Mouse (Mus musculus) forebrain, embryonic 16.5 days (tissue): ENCODE results near the gene Nfrkb. TPM values are rescaled to one million over a fixed set of nuclear protein-coding genes. Genes with fewer than 3 reads are reported as not detected.

Experiments
- ATAC-seq: fragments of 200-750 bp; cut with Nextera tagmentation; 2 replicates; pipeline ENCODE4 v1.8.0; 2017; ENCODE audit warnings: mild to moderate bottlenecking, moderate library complexity
- H3K27ac ChIP-seq: fragments of 300-500 bp; sonication (generic); 2 replicates; pipeline ENCODE4 v1.5.1; 2014; ENCODE audit warnings: low read length, control low read depth
- H3K27me3 ChIP-seq: fragments of 300-500 bp; sonication (generic); replicated peaks from 2 replicates; pipeline ENCODE4 v1.6.1; 2014; ENCODE audit warnings: low read length; ENCODE audit not compliant: control insufficient read depth, insufficient read depth
- H3K36me3 ChIP-seq: fragments of 300-500 bp; sonication (generic); 2 replicates; pipeline ENCODE4 v1.6.1; 2014; ENCODE audit not compliant: control insufficient read depth, insufficient read depth
- H3K4me1 ChIP-seq: fragments of 300-500 bp; sonication (generic); replicated peaks from 2 replicates; pipeline ENCODE4 v1.6.1; 2014; ENCODE audit warnings: low read length; ENCODE audit not compliant: control insufficient read depth, insufficient read depth
- H3K4me2 ChIP-seq: fragments of 300-500 bp; sonication (generic); 2 replicates; pipeline ENCODE4 v1.6.1; 2014; ENCODE audit warnings: mild to moderate bottlenecking, low read length, control low read depth
- H3K4me3 ChIP-seq: fragments of 300-500 bp; sonication (generic); replicated peaks from 2 replicates; pipeline ENCODE4 v1.5.1; 2014; ENCODE audit warnings: mild to moderate bottlenecking, low read length, control low read depth
- H3K9ac ChIP-seq: fragments of 300-500 bp; sonication (generic); replicated peaks from 2 replicates; pipeline ENCODE4 v1.6.1; 2014; ENCODE audit warnings: low read depth, low read length, control low read depth
- H3K9me3 ChIP-seq: fragments of 300-500 bp; sonication (generic); 2 replicates; pipeline ENCODE4 v1.6.1; 2016; ENCODE audit warnings: low read length; ENCODE audit not compliant: control insufficient read depth
- WGBS: fragments of 180-500 bp; shearing (Covaris S2); extraction: QIAGEN DNeasy Blood & Tissue Kit; methylation state at CpG from one replicate; pipeline ENCODE4 v1.1.7; 2014; 5-methylcytosine and 5-hydroxymethylcytosine counted together
- polyA plus RNA-seq: library from polyadenylated mRNA; unstranded; fragments of >200 nt; fragmentation: Nextera tagmentation; extraction: Ambion mirVana; gene quantifications from 2 replicates; pipeline ENCODE4 v1.2.1, GENCODE M21; 2015

Nfrkb gene
- polyA plus RNA-seq, 1 experiment from 2014 or later: 31.9 TPM

- 61% methylated on average over 6 of the region's 6 CpGs for WGBS
- H3K27ac ChIP-seq: no peak overlapping the region
- no peaks in the 10 kb centered on the region for H3K4me1 ChIP-seq
- no peak overlapping the region for H3K4me2 ChIP-seq
- H3K36me3 ChIP-seq: peaks cover 68% of the 10 kb centered on the region
- no peaks in the 10 kb centered on the region for H3K9me3 ChIP-seq
- no peak overlapping the region for H3K4me3 ChIP-seq
- ATAC-seq: no peak
- H3K27me3 ChIP-seq: no peaks in the 10 kb centered on the region
- H3K9ac ChIP-seq: no peak overlapping the region
Observed at GRCm38 (mm10) chr9:31405217-31405616, 19.2 kb downstream of the Nfrkb start.

- no peak overlapping the region for H3K9ac ChIP-seq
- ATAC-seq: no peak
- no peak overlapping the region for H3K4me3 ChIP-seq
- peaks cover 56% of the 10 kb centered on the region for H3K36me3 ChIP-seq
- no peaks in the 10 kb centered on the region for H3K4me1 ChIP-seq
- WGBS: 97% methylated on average over 4 of the region's 4 CpGs
- no peak overlapping the region for H3K4me2 ChIP-seq
- H3K27ac ChIP-seq: no peak overlapping the region
- H3K27me3 ChIP-seq: no peaks in the 10 kb centered on the region
- H3K9me3 ChIP-seq: no peaks in the 10 kb centered on the region
Observed at GRCm38 (mm10) chr9:31412165-31412564, 26.2 kb downstream of the Nfrkb start.

GRCm38 (mm10) chr9:31418821-31419220 is 32.8 kb downstream of the Nfrkb start:
- 83% methylated on average over 1 of the region's 1 CpGs for WGBS

DNA sequence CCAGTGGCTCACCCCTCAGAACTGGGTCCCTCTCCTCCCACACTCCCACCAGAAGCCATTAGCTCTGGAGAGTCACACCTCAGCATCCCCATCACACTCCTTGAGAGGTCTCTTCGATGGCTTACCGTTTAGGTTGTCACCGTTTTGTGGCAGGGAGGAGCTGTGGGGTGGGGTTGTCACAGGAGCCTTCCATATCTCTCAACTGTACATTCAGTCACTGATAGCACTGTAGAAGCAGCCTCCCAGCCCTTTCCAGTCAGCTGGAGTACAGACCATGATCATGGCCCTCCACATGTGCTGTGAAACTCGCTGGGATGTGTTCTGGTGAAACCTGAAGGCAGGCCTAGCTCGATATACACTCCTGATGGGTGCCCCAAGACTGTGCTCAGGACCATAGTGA is 36.2 kb downstream of the Nfrkb start:
- WGBS: 88% methylated on average over 5 of the region's 5 CpGs
- no peaks in the 10 kb centered on the region for H3K4me1 ChIP-seq
- H3K9ac ChIP-seq: no peak overlapping the region
- H3K27me3 ChIP-seq: no peaks in the 10 kb centered on the region
- H3K36me3 ChIP-seq: peaks cover 38% of the 10 kb centered on the region
- H3K4me2 ChIP-seq: no peak overlapping the region
- ATAC-seq: no peak
- no peak overlapping the region for H3K27ac ChIP-seq
- no peak overlapping the region for H3K4me3 ChIP-seq
- no peaks in the 10 kb centered on the region for H3K9me3 ChIP-seq

More at GRCm38 (mm10) chr9:31418821-31419220, 32.8 kb downstream of the Nfrkb start:
- Histone ChIP-seq H3K27ac (no peak overlapping the region), H3K27me3 (no peaks in the 10 kb centered on the region), H3K36me3 (peaks cover 49% of the 10 kb centered on the region), H3K9ac (no peak overlapping the region), H3K4me1 (no peaks in the 10 kb centered on the region), H3K4me3 (no peak overlapping the region), H3K4me2 (no peak overlapping the region), H3K9me3 (no peaks in the 10 kb centered on the region)
- no peak for ATAC-seq

DNA sequence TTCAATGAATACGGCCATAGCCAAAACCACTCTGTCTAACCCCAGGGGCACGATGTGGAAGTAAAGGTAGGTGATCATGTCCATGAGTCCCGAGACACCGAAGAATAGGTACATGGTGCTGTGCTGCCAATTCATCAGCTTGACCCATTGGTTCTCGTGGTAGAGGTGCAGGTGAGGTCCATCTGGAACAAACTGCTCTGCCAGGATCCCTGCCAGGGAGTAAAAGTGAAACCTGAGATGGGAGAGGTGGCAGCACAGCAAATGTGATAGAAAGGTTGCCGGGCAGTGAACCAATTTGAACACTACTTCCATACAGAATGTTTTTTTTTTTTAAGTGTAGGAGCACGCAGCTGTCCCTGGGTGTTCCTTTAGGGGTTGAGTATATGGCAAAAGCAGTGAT is 43.0 kb downstream of the Nfrkb start:
- Histone ChIP-seq H3K4me1 (no peaks in the 10 kb centered on the region), H3K9ac (no peak overlapping the region), H3K27ac (no peak overlapping the region), H3K9me3 (no peaks in the 10 kb centered on the region), H3K27me3 (no peaks in the 10 kb centered on the region), H3K4me3 (no peak overlapping the region), H3K4me2 (no peak overlapping the region), H3K36me3 (peaks cover 6% of the 10 kb centered on the region; the same call in 1 of the 2 replicates)
- ATAC-seq: no peak
- WGBS: 89% methylated on average over 7 of the region's 7 CpGs

- Histone ChIP-seq H3K9me3 (no peaks in the 10 kb centered on the region), H3K9ac (no peak overlapping the region), H3K36me3 (no peaks in the 10 kb centered on the region), H3K27ac (no peak overlapping the region), H3K4me3 (no peak overlapping the region), H3K27me3 (no peaks in the 10 kb centered on the region), H3K4me2 (no peak overlapping the region), H3K4me1 (no peaks in the 10 kb centered on the region)
- 73% methylated on average over 9 of the region's 9 CpGs for WGBS
- no peak for ATAC-seq
Observed at GRCm38 (mm10) chr9:31430011-31430410, 44.0 kb downstream of the Nfrkb start.

- no peaks in the 10 kb centered on the region for H3K9me3 ChIP-seq
- no peaks in the 10 kb centered on the region for H3K27me3 ChIP-seq
- no peak overlapping the region for H3K4me3 ChIP-seq
- H3K9ac ChIP-seq: no peak overlapping the region
- no peak for ATAC-seq
- no peak overlapping the region for H3K27ac ChIP-seq
- no peaks in the 10 kb centered on the region for H3K36me3 ChIP-seq
- no peak overlapping the region for H3K4me2 ChIP-seq
- 93% methylated on average over 5 of the region's 5 CpGs for WGBS
- no peaks in the 10 kb centered on the region for H3K4me1 ChIP-seq
Observed at GRCm38 (mm10) chr9:31431751-31432150, 45.8 kb downstream of the Nfrkb start.

GRCm38 (mm10) chr9:31432336-31432975 is 46.5 kb downstream of the Nfrkb start:
- ATAC-seq: no peak
- no peaks in the 10 kb centered on the region for H3K4me1 ChIP-seq
- 79% methylated on average over 7 of the region's 7 CpGs for WGBS
- no peak overlapping the region for H3K27ac ChIP-seq
- H3K27me3 ChIP-seq: no peaks in the 10 kb centered on the region
- no peaks in the 10 kb centered on the region for H3K9me3 ChIP-seq
- no peak overlapping the region for H3K9ac ChIP-seq
- no peak overlapping the region for H3K4me2 ChIP-seq
- H3K4me3 ChIP-seq: no peak overlapping the region
- H3K36me3 ChIP-seq: no peaks in the 10 kb centered on the region

DNA sequence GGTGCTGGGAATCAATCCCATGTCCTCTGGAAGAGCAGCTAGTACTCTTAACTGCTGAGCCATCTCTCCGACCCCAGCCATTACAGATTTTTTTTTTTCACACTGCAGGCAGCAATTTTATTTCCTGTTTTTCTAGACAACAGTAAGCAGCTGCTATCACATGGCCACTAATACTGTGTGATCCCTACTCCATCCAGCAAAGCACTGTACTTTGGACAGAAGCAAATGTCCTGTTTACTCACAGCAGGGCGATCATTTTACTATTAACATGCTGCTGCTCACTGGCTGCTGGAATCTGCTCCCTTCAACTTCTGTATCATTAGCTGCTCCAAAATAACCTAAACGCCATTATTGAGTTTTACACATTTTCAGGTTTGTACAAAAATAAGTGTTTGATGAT is 47.4 kb downstream of the Nfrkb start:
- ATAC-seq: no peak
- Histone ChIP-seq H3K4me2 (no peak overlapping the region), H3K36me3 (no peaks in the 10 kb centered on the region), H3K9ac (no peak overlapping the region), H3K9me3 (no peaks in the 10 kb centered on the region), H3K4me1 (no peaks in the 10 kb centered on the region), H3K4me3 (no peak overlapping the region), H3K27me3 (no peaks in the 10 kb centered on the region), H3K27ac (no peak overlapping the region)
- 89% methylated on average over 3 of the region's 3 CpGs for WGBS

GRCm38 (mm10) chr9:31435415-31435814 is 49.4 kb downstream of the Nfrkb start:
- WGBS: 80% methylated on average over 8 of the region's 8 CpGs
- Histone ChIP-seq H3K9ac (no peak overlapping the region), H3K4me3 (no peak overlapping the region), H3K4me2 (no peak overlapping the region), H3K4me1 (no peaks in the 10 kb centered on the region), H3K9me3 (no peaks in the 10 kb centered on the region), H3K36me3 (no peaks in the 10 kb centered on the region), H3K27ac (no peak overlapping the region), H3K27me3 (no peaks in the 10 kb centered on the region)
- no peak for ATAC-seq
